Mouse (Mus musculus): Measurements from ENCODE around the gene Actg1. TPM values are rescaled to one million over a fixed set of nuclear protein-coding genes. Genes with fewer than 3 reads are reported as not detected.

Actg1 gene
- polyA plus RNA-seq, 1 experiment from 2014 or later, result 463 TPM

- Histone ChIP-seq H3K9me3 (ENCODE audit: low read length) (no peaks in the 10 kb centered on the region), H3K4me3 (ENCODE audit: low read depth, low read length) (no peak overlapping the region), H3K4me1 (ENCODE audit: insufficient read depth) (peaks cover 6% of the 10 kb centered on the region), H3K4me2 (ENCODE audit: low read depth, low read length) (no peak overlapping the region), H3K36me3 (replicated peaks; ENCODE audit: insufficient read depth, low read length) (no peaks in the 10 kb centered on the region), H3K27ac (ENCODE audit: low read depth) (no peak overlapping the region), H3K9ac (replicated peaks) (no peak overlapping the region), H3K27me3 (ENCODE audit: insufficient read depth, low read length) (no peaks in the 10 kb centered on the region)
- ATAC-seq (no peak), DNase-seq (no peak)
- 75% methylated on average over 6 of the region's 6 CpGs for WGBS (ENCODE audit: insufficient replicate concordance)
- no peak for TF ChIP-seq CTCF (IDR thresholded peaks at IDR 0.05; ENCODE audit: low read depth)
Measured at GRCm38 (mm10) chr11:120362891-120363290, 14.5 kb upstream of the Actg1 start.

DNA sequence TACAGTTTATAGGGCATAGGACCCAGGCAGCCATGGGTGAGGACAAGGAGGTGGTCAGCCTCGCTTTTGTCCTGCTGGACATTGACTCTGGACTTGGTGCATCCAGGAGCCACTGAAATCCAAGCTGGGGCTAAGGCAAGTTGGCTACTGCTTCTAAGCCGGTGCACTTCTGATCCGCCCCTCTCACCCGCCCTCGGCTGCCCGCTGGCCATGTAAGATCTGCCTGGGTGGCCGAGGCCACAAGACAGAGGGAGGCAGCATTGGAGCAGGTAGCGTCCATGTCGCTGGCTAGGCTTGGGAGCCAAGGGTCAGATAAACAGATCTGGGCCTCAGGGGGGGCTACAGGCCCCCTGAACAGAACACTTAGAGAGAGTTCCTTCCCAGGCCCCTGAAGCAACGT lies 13.0 kb upstream of the Actg1 start, which contains the start of gene Fscn2:
Gene Fscn2 (plus strand): TSS at position 240 of the 400 bp plus-strand sequence.
- peaks cover 11% of the 10 kb centered on the region for H3K4me1 ChIP-seq (ENCODE audit: insufficient read depth)
- no peaks in the 10 kb centered on the region for H3K9me3 ChIP-seq (ENCODE audit: low read length)
- no peak within 1 kb of the TSS for H3K4me2 ChIP-seq (ENCODE audit: low read depth, low read length)
- H3K9ac ChIP-seq (replicated peaks), result no peak within 1 kb of the TSS
- no peaks in the 10 kb centered on the region for H3K27me3 ChIP-seq (ENCODE audit: insufficient read depth, low read length)
- no peak for TF ChIP-seq EP300 (IDR thresholded peaks at IDR 0.05; ENCODE audit: low read depth)
- no peak for TF ChIP-seq CTCF (IDR thresholded peaks at IDR 0.05; ENCODE audit: low read depth)
- 72% methylated on average over 10 of the region's 10 CpGs for WGBS (ENCODE audit: insufficient replicate concordance)
- no peak within 1 kb of the TSS for H3K27ac ChIP-seq (ENCODE audit: low read depth)
- no peak for DNase-seq
- no peak for ATAC-seq
- H3K4me3 ChIP-seq (ENCODE audit: low read depth, low read length), result no peak within 1 kb of the TSS
- no peaks in the 10 kb centered on the region for H3K36me3 ChIP-seq (replicated peaks; ENCODE audit: insufficient read depth, low read length)

GRCm38 (mm10) chr11:120360755-120361154 lies 12.4 kb upstream of the Actg1 start:
- Histone ChIP-seq H3K27ac (ENCODE audit: low read depth) (no peak overlapping the region), H3K4me1 (ENCODE audit: insufficient read depth) (peaks cover 13% of the 10 kb centered on the region), H3K36me3 (replicated peaks; ENCODE audit: insufficient read depth, low read length) (no peaks in the 10 kb centered on the region), H3K4me3 (ENCODE audit: low read depth, low read length) (no peak overlapping the region), H3K9ac (replicated peaks) (no peak overlapping the region), H3K4me2 (ENCODE audit: low read depth, low read length) (no peak overlapping the region), H3K27me3 (ENCODE audit: insufficient read depth, low read length) (no peaks in the 10 kb centered on the region), H3K9me3 (ENCODE audit: low read length) (no peaks in the 10 kb centered on the region)
- ATAC-seq (no peak), DNase-seq (no peak)
- WGBS (ENCODE audit: insufficient replicate concordance), result 81% methylated on average over 5 of the region's 5 CpGs
- TF ChIP-seq CTCF (IDR thresholded peaks at IDR 0.05; ENCODE audit: low read depth) (no peak), EP300 (IDR thresholded peaks at IDR 0.05; ENCODE audit: low read depth) (no peak)

GRCm38 (mm10) chr11:120360062-120360461 lies 11.7 kb upstream of the Actg1 start:
- no peak overlapping the region for H3K9ac ChIP-seq (replicated peaks)
- no peak overlapping the region for H3K4me2 ChIP-seq (ENCODE audit: low read depth, low read length)
- DNase-seq, result no peak
- no peak for TF ChIP-seq CTCF (IDR thresholded peaks at IDR 0.05; ENCODE audit: low read depth)
- TF ChIP-seq EP300 (IDR thresholded peaks at IDR 0.05; ENCODE audit: low read depth), result no peak
- no peak for ATAC-seq
- H3K36me3 ChIP-seq (replicated peaks; ENCODE audit: insufficient read depth, low read length), result no peaks in the 10 kb centered on the region
- no peak overlapping the region for H3K4me3 ChIP-seq (ENCODE audit: low read depth, low read length)
- peaks cover 19% of the 10 kb centered on the region for H3K4me1 ChIP-seq (ENCODE audit: insufficient read depth)
- no peaks in the 10 kb centered on the region for H3K27me3 ChIP-seq (ENCODE audit: insufficient read depth, low read length)
- WGBS (ENCODE audit: insufficient replicate concordance), result 49% methylated on average over 8 of the region's 8 CpGs
- H3K9me3 ChIP-seq (ENCODE audit: low read length), result no peaks in the 10 kb centered on the region
- H3K27ac ChIP-seq (ENCODE audit: low read depth), result no peak overlapping the region

GRCm38 (mm10) chr11:120359391-120359790 lies 11.0 kb upstream of the Actg1 start:
- Histone ChIP-seq H3K4me2 (ENCODE audit: low read depth, low read length) (no peak overlapping the region), H3K9me3 (ENCODE audit: low read length) (no peaks in the 10 kb centered on the region), H3K9ac (replicated peaks) (no peak overlapping the region), H3K4me1 (ENCODE audit: insufficient read depth) (peaks cover 25% of the 10 kb centered on the region), H3K27ac (ENCODE audit: low read depth) (no peak overlapping the region), H3K27me3 (ENCODE audit: insufficient read depth, low read length) (no peaks in the 10 kb centered on the region), H3K4me3 (ENCODE audit: low read depth, low read length) (no peak overlapping the region), H3K36me3 (replicated peaks; ENCODE audit: insufficient read depth, low read length) (no peaks in the 10 kb centered on the region)
- TF ChIP-seq CTCF (IDR thresholded peaks at IDR 0.05; ENCODE audit: low read depth), result no peak
- no peak for TF ChIP-seq EP300 (IDR thresholded peaks at IDR 0.05; ENCODE audit: low read depth)
- 84% methylated on average over 6 of the region's 6 CpGs for WGBS (ENCODE audit: insufficient replicate concordance)
- no peak for DNase-seq
- no peak for ATAC-seq

GRCm38 (mm10) chr11:120357791-120358401 lies 9.6 kb upstream of the Actg1 start:
- ATAC-seq (no peak; the same call in 1 of the 2 replicates), DNase-seq (peak; percentile 76)
- TF ChIP-seq CTCF (IDR thresholded peaks at IDR 0.05; ENCODE audit: low read depth) (no peak), EP300 (IDR thresholded peaks at IDR 0.05; ENCODE audit: low read depth) (no peak)
- no peak overlapping the region for H3K4me2 ChIP-seq (ENCODE audit: low read depth, low read length)
- 30% methylated on average over 10 of the region's 10 CpGs for WGBS (ENCODE audit: insufficient replicate concordance)
- H3K27me3 ChIP-seq (ENCODE audit: insufficient read depth, low read length), result no peaks in the 10 kb centered on the region
- H3K9ac ChIP-seq (replicated peaks), result no peak overlapping the region
- no peaks in the 10 kb centered on the region for H3K36me3 ChIP-seq (replicated peaks; ENCODE audit: insufficient read depth, low read length)
- peak overlapping the region; percentile 46 for H3K27ac ChIP-seq (ENCODE audit: low read depth)
- no peaks in the 10 kb centered on the region for H3K9me3 ChIP-seq (ENCODE audit: low read length)
- peaks cover 40% of the 10 kb centered on the region for H3K4me1 ChIP-seq (ENCODE audit: insufficient read depth)
- H3K4me3 ChIP-seq (ENCODE audit: low read depth, low read length), result no peak overlapping the region
